Mouse (Mus musculus): ENCODE data around the gene Cdk18. TPM values are rescaled to one million over a fixed set of nuclear protein-coding genes. Genes with fewer than 3 reads are reported as not detected.

The Cdk18 gene
- polyA plus RNA-seq, 1 experiment from 2014 or later: 2.2 TPM

GRCm38 (mm10) chr1:132098076-132098475 lies 41.4 kb downstream of the Cdk18 start:
- H3K4me3 ChIP-seq: no peak overlapping the region
- H3K9me3 ChIP-seq: 0 out of 2 replicates have a peak, but pooled peaks cover 5% of the 10 kb centered on the region
- H3K27me3 ChIP-seq (ENCODE audit: insufficient read depth, poor library complexity, severe bottlenecking): peaks cover 6% of the 10 kb centered on the region
- no peak overlapping the region for H3K27ac ChIP-seq
- H3K36me3 ChIP-seq: no peaks in the 10 kb centered on the region
- WGBS: 84% methylated on average over 1 of the region's 1 CpGs
- no peak for DNase-seq (ENCODE audit: low spot score)
- H3K4me1 ChIP-seq (replicated peaks): no peaks in the 10 kb centered on the region

GRCm38 (mm10) chr1:132095356-132096004 lies 44.0 kb downstream of the Cdk18 start:
- Histone ChIP-seq H3K4me3 (no peak overlapping the region), H3K9me3 (no peaks in the 10 kb centered on the region), H3K27ac (no peak overlapping the region), H3K4me1 (replicated peaks) (no peaks in the 10 kb centered on the region), H3K36me3 (no peaks in the 10 kb centered on the region), H3K27me3 (ENCODE audit: insufficient read depth, poor library complexity, severe bottlenecking) (peaks cover 6% of the 10 kb centered on the region)
- WGBS: 84% methylated on average over 11 of the region's 11 CpGs
- no peak for DNase-seq (ENCODE audit: low spot score)

- Histone ChIP-seq H3K9me3 (no peaks in the 10 kb centered on the region), H3K27me3 (ENCODE audit: insufficient read depth, poor library complexity, severe bottlenecking) (peaks cover 6% of the 10 kb centered on the region), H3K36me3 (no peaks in the 10 kb centered on the region), H3K4me1 (replicated peaks) (no peaks in the 10 kb centered on the region), H3K4me3 (no peak overlapping the region), H3K27ac (no peak overlapping the region)
- DNase-seq (ENCODE audit: low spot score): no peak
- 89% methylated on average over 4 of the region's 4 CpGs for WGBS
Measured at GRCm38 (mm10) chr1:132093269-132093668, 46.2 kb downstream of the Cdk18 start.

GRCm38 (mm10) chr1:132090266-132090665 lies 49.2 kb downstream of the Cdk18 start:
- Histone ChIP-seq H3K9me3 (no peaks in the 10 kb centered on the region), H3K27ac (no peak overlapping the region), H3K36me3 (no peaks in the 10 kb centered on the region), H3K27me3 (ENCODE audit: insufficient read depth, poor library complexity, severe bottlenecking) (no peaks in the 10 kb centered on the region), H3K4me3 (no peak overlapping the region), H3K4me1 (replicated peaks) (no peaks in the 10 kb centered on the region)
- DNase-seq (ENCODE audit: low spot score): no peak
- WGBS: 80% methylated on average over 4 of the region's 4 CpGs

GRCm38 (mm10) chr1:132089767-132090166 lies 49.7 kb downstream of the Cdk18 start:
- no peak for DNase-seq (ENCODE audit: low spot score)
- Histone ChIP-seq H3K9me3 (no peaks in the 10 kb centered on the region), H3K36me3 (no peaks in the 10 kb centered on the region), H3K27me3 (ENCODE audit: insufficient read depth, poor library complexity, severe bottlenecking) (no peaks in the 10 kb centered on the region), H3K4me1 (replicated peaks) (no peaks in the 10 kb centered on the region), H3K27ac (no peak overlapping the region), H3K4me3 (no peak overlapping the region)
- 92% methylated on average over 6 of the region's 6 CpGs for WGBS

GRCm38 (mm10) chr1:132088181-132088671 lies 51.3 kb downstream of the Cdk18 start:
- H3K4me3 ChIP-seq: no peak overlapping the region
- WGBS: 83% methylated on average over 5 of the region's 5 CpGs
- no peaks in the 10 kb centered on the region for H3K4me1 ChIP-seq (replicated peaks)
- no peaks in the 10 kb centered on the region for H3K27me3 ChIP-seq (ENCODE audit: insufficient read depth, poor library complexity, severe bottlenecking)
- no peak for DNase-seq (ENCODE audit: low spot score)
- H3K27ac ChIP-seq: no peak overlapping the region
- H3K36me3 ChIP-seq: no peaks in the 10 kb centered on the region
- no peaks in the 10 kb centered on the region for H3K9me3 ChIP-seq

GRCm38 (mm10) chr1:132085181-132086049 lies 54.1 kb downstream of the Cdk18 start:
- 81% methylated on average over 7 of the region's 7 CpGs for WGBS
- H3K4me3 ChIP-seq: no peak overlapping the region

GRCm38 (mm10) chr1:132078413-132078812 lies 61.1 kb downstream of the Cdk18 start:
- DNase-seq (ENCODE audit: low spot score): no peak
- Histone ChIP-seq H3K27me3 (ENCODE audit: insufficient read depth, poor library complexity, severe bottlenecking) (no peaks in the 10 kb centered on the region), H3K36me3 (no peaks in the 10 kb centered on the region), H3K4me3 (no peak overlapping the region), H3K27ac (no peak overlapping the region), H3K9me3 (no peaks in the 10 kb centered on the region), H3K4me1 (replicated peaks) (0 out of 2 replicates have a peak, but pooled peaks cover 3% of the 10 kb centered on the region)
- WGBS: 85% methylated on average over 2 of the region's 2 CpGs

More at GRCm38 (mm10) chr1:132085181-132086049, 54.1 kb downstream of the Cdk18 start:
- Histone ChIP-seq H3K27me3 (ENCODE audit: insufficient read depth, poor library complexity, severe bottlenecking) (no peaks in the 10 kb centered on the region), H3K27ac (no peak overlapping the region), H3K9me3 (no peaks in the 10 kb centered on the region), H3K36me3 (no peaks in the 10 kb centered on the region), H3K4me1 (replicated peaks) (no peaks in the 10 kb centered on the region)
- no peak for DNase-seq (ENCODE audit: low spot score)

- Histone ChIP-seq H3K9me3 (no peaks in the 10 kb centered on the region), H3K4me3 (no peak overlapping the region)
- 88% methylated on average over 10 of the region's 10 CpGs for WGBS
Measured at GRCm38 (mm10) chr1:132075576-132075975, 63.9 kb downstream of the Cdk18 start.

GRCm38 (mm10) chr1:132070659-132071058 lies 68.8 kb downstream of the Cdk18 start:
- Histone ChIP-seq H3K4me3 (no peak overlapping the region), H3K27ac (no peak overlapping the region), H3K27me3 (ENCODE audit: insufficient read depth, poor library complexity, severe bottlenecking) (peaks cover 52% of the 10 kb centered on the region), H3K36me3 (no peaks in the 10 kb centered on the region), H3K9me3 (no peaks in the 10 kb centered on the region), H3K4me1 (replicated peaks) (peaks cover 17% of the 10 kb centered on the region)
- DNase-seq (ENCODE audit: low spot score): no peak
- 89% methylated on average over 3 of the region's 3 CpGs for WGBS

More at GRCm38 (mm10) chr1:132075576-132075975, 63.9 kb downstream of the Cdk18 start:
- Histone ChIP-seq H3K36me3 (no peaks in the 10 kb centered on the region), H3K4me1 (replicated peaks) (0 out of 2 replicates have a peak, but pooled peaks cover 3% of the 10 kb centered on the region), H3K27ac (no peak overlapping the region), H3K27me3 (ENCODE audit: insufficient read depth, poor library complexity, severe bottlenecking) (peaks cover 3% of the 10 kb centered on the region; the same call in 1 of the 2 replicates)
- DNase-seq (ENCODE audit: low spot score): no peak

- DNase-seq (ENCODE audit: low spot score): no peak
- 85% methylated on average over 8 of the region's 8 CpGs for WGBS
- H3K9me3 ChIP-seq: no peaks in the 10 kb centered on the region
- H3K4me3 ChIP-seq: no peak overlapping the region
- peaks cover 62% of the 10 kb centered on the region for H3K27me3 ChIP-seq (ENCODE audit: insufficient read depth, poor library complexity, severe bottlenecking)
- H3K27ac ChIP-seq: no peak overlapping the region
- peaks cover 15% of the 10 kb centered on the region for H3K4me1 ChIP-seq (replicated peaks)
- no peaks in the 10 kb centered on the region for H3K36me3 ChIP-seq
Measured at GRCm38 (mm10) chr1:132069436-132069835, 70.0 kb downstream of the Cdk18 start.

GRCm38 (mm10) chr1:132067261-132068255 lies 71.9 kb downstream of the Cdk18 start, which contains the start of gene Mfsd4a:
Gene Mfsd4a (minus strand): TSS chr1:132068062.
- H3K36me3 ChIP-seq: no peaks in the 10 kb centered on the region
- H3K4me3 ChIP-seq: peak within 1 kb of the TSS; percentile 58
- peaks cover 70% of the 10 kb centered on the region for H3K27me3 ChIP-seq (ENCODE audit: insufficient read depth, poor library complexity, severe bottlenecking)
- H3K9me3 ChIP-seq: no peaks in the 10 kb centered on the region
- peak; percentile 53 for DNase-seq (ENCODE audit: low spot score)
- H3K27ac ChIP-seq: peak within 1 kb of the TSS; percentile 73
- peaks cover 15% of the 10 kb centered on the region for H3K4me1 ChIP-seq (replicated peaks)
- 3% methylated on average over 80 of the region's 80 CpGs for WGBS
